Mouse (Mus musculus): ENCODE measurements around the gene Hes5.

Gene Hes5

GRCm38 (mm10) chr4:155011312-155012025 lies 50.7 kb downstream of the Hes5 start:
- DNase-seq (ENCODE audit: low spot score in 2 of 2) = no peak
